Mouse (Mus musculus) liver, embryonic 16.5 days (tissue): Measurements from ENCODE around the gene Il17re. TPM values are rescaled to one million over a fixed set of nuclear protein-coding genes. Genes with fewer than 3 reads are reported as not detected.

Experiments used
- ATAC-seq: fragments of 200-750 bp; cut with Nextera tagmentation; 2 replicates; pipeline ENCODE4 v1.8.0; 2017; ENCODE audit warnings: low read depth, mild to moderate bottlenecking, moderate number of reproducible peaks, moderate library complexity
- H3K27ac ChIP-seq: fragments of 300-500 bp; sonication (generic); 2 replicates; pipeline ENCODE4 v1.5.1; 2014; ENCODE audit warnings: mild to moderate bottlenecking, low read length
- H3K27me3 ChIP-seq: fragments of 300-500 bp; sonication (generic); 2 replicates; pipeline ENCODE4 v1.6.1; 2014; ENCODE audit warnings: low read depth, low read length, mixed read lengths; ENCODE audit not compliant: control insufficient read depth, insufficient read depth
- H3K36me3 ChIP-seq: fragments of 300-500 bp; sonication (generic); 2 replicates; pipeline ENCODE4 v1.6.1; 2014; ENCODE audit warnings: mild to moderate bottlenecking; ENCODE audit not compliant: control insufficient read depth, insufficient read depth
- H3K4me1 ChIP-seq: fragments of 300-500 bp; sonication (generic); 2 replicates; pipeline ENCODE4 v1.6.1; 2014; ENCODE audit warnings: low read depth, low read length, mixed read lengths; ENCODE audit not compliant: control insufficient read depth
- H3K4me2 ChIP-seq: fragments of 300-500 bp; sonication (generic); 2 replicates; pipeline ENCODE4 v1.6.1; 2014; ENCODE audit warnings: low read depth, low read length, mixed read lengths
- H3K4me3 ChIP-seq: fragments of 300-500 bp; sonication (generic); 2 replicates; pipeline ENCODE4 v1.5.1; 2014; ENCODE audit warnings: low read depth, mild to moderate bottlenecking, low read length
- H3K9ac ChIP-seq: fragments of 300-500 bp; sonication (generic); 2 replicates; pipeline ENCODE4 v1.6.1; 2014; ENCODE audit warnings: low read depth, low read length
- H3K9me3 ChIP-seq: fragments of 300-500 bp; sonication (generic); replicated peaks from 2 replicates; pipeline ENCODE4 v1.6.1; 2016; ENCODE audit warnings: low read length; ENCODE audit not compliant: control insufficient read depth
- WGBS: fragments of 180-500 bp; shearing (Covaris S2); extraction: QIAGEN DNeasy Blood & Tissue Kit; methylation state at CpG from one replicate; pipeline ENCODE4 v1.1.7; 2014; ENCODE audit not compliant: insufficient replicate concordance; 5-methylcytosine and 5-hydroxymethylcytosine counted together
- polyA plus RNA-seq: library from polyadenylated mRNA; unstranded; fragments of >200 nt; fragmentation: Nextera tagmentation; extraction: Ambion mirVana; gene quantifications from 2 replicates; pipeline ENCODE4 v1.2.1, GENCODE M21; 2015

The Il17re gene
- polyA plus RNA-seq, 1 experiment from 2014 or later: 0.33 TPM

- Histone ChIP-seq H3K4me3 (peak overlapping the region; percentile 3; the same call in 1 of the 2 replicates), H3K27ac (no peak overlapping the region), H3K9ac (no peak overlapping the region), H3K27me3 (no peaks in the 10 kb centered on the region), H3K4me1 (no peaks in the 10 kb centered on the region), H3K4me2 (no peak overlapping the region), H3K36me3 (no peaks in the 10 kb centered on the region), H3K9me3 (no peaks in the 10 kb centered on the region)
- WGBS: 80% methylated on average over 16 of the region's 16 CpGs
- ATAC-seq: peak; percentile 75
These were observed 30.3 kb upstream of the Il17re start for GRCm38 (mm10) chr6:113428006-113428405.

GRCm38 (mm10) chr6:113429965-113430364 is 28.3 kb upstream of the Il17re start:
- Histone ChIP-seq H3K4me1 (no peaks in the 10 kb centered on the region), H3K27me3 (no peaks in the 10 kb centered on the region), H3K9me3 (no peaks in the 10 kb centered on the region), H3K9ac (no peak overlapping the region), H3K4me3 (no peak overlapping the region), H3K27ac (no peak overlapping the region), H3K4me2 (no peak overlapping the region), H3K36me3 (no peaks in the 10 kb centered on the region)
- no peak for ATAC-seq
- WGBS: 38% methylated on average over 3 of the region's 3 CpGs

GRCm38 (mm10) chr6:113430846-113431245 is 27.4 kb upstream of the Il17re start:
- Histone ChIP-seq H3K9ac (no peak overlapping the region), H3K4me2 (no peak overlapping the region), H3K9me3 (no peaks in the 10 kb centered on the region), H3K27me3 (no peaks in the 10 kb centered on the region), H3K36me3 (no peaks in the 10 kb centered on the region), H3K27ac (no peak overlapping the region), H3K4me3 (no peak overlapping the region), H3K4me1 (no peaks in the 10 kb centered on the region)
- no peak for ATAC-seq
- WGBS: 51% methylated on average over 3 of the region's 3 CpGs

- no peaks in the 10 kb centered on the region for H3K9me3 ChIP-seq
- no peak overlapping the region for H3K4me3 ChIP-seq
- no peak overlapping the region for H3K9ac ChIP-seq
- H3K4me1 ChIP-seq: no peaks in the 10 kb centered on the region
- no peaks in the 10 kb centered on the region for H3K36me3 ChIP-seq
- 49% methylated on average over 3 of the region's 3 CpGs for whole genome bisulfite sequencing
- ATAC-seq: no peak
- H3K4me2 ChIP-seq: no peak overlapping the region
- H3K27ac ChIP-seq: no peak overlapping the region
- no peaks in the 10 kb centered on the region for H3K27me3 ChIP-seq
These were observed 26.5 kb upstream of the Il17re start for GRCm38 (mm10) chr6:113431801-113432200.

DNA sequence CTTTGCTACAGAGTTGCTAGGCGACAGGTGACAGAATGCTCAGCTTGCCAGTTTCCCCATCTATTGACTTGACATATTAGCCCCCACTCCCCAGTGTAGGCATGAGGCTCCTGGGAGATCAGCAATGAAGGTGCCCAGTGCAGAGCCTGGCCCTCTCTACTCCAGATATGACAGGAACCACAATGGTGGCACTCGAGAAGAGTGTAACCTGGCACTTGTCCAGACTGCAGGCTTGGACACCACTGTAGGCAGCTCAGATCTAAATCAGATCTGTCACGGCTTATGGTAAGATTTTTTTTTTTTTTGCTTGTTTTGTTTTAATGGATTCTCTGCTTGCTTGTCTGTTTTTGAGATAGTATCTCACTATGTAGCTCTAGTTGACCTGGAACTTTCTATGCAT is 24.6 kb upstream of the Il17re start:
- 48% methylated on average over 3 of the region's 3 CpGs for WGBS
- no peak for ATAC-seq
- H3K36me3 ChIP-seq: no peaks in the 10 kb centered on the region
- H3K9ac ChIP-seq: no peak overlapping the region
- no peaks in the 10 kb centered on the region for H3K4me1 ChIP-seq
- no peak overlapping the region for H3K27ac ChIP-seq
- no peak overlapping the region for H3K4me3 ChIP-seq
- no peak overlapping the region for H3K4me2 ChIP-seq
- H3K27me3 ChIP-seq: no peaks in the 10 kb centered on the region
- H3K9me3 ChIP-seq: no peaks in the 10 kb centered on the region

DNA sequence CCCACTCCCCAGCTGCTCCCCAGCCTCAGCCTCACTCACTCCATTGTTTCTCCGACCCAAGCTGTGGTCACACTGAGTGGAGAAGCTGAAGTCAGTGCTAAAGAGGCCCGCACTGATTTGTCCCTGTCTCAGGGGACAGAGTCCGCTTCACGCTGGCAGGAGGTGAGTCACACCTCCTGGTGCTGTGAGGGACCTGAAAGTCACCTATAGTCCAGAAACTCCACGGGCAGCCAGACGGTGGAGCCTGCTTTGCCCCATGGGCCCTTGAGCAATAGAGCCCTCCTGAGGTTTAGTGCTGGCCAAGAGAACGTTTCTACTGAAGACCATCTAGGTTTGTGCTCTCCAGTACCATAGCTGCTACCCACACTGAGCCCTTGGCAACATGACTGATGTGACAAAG is 23.6 kb upstream of the Il17re start:
- H3K36me3 ChIP-seq: no peaks in the 10 kb centered on the region
- no peak for ATAC-seq
- H3K4me3 ChIP-seq: no peak overlapping the region
- no peak overlapping the region for H3K27ac ChIP-seq
- 50% methylated on average over 7 of the region's 7 CpGs for WGBS
- no peaks in the 10 kb centered on the region for H3K4me1 ChIP-seq
- H3K9me3 ChIP-seq: no peaks in the 10 kb centered on the region
- no peak overlapping the region for H3K9ac ChIP-seq
- no peaks in the 10 kb centered on the region for H3K27me3 ChIP-seq
- H3K4me2 ChIP-seq: no peak overlapping the region

GRCm38 (mm10) chr6:113435664-113436205 is 22.5 kb upstream of the Il17re start, which contains the start of gene Cidec:
Cidec (minus strand) TSS chr6:113435760.
- Histone ChIP-seq H3K27ac (no peak within 1 kb of the TSS), H3K36me3 (no peaks in the 10 kb centered on the region), H3K4me1 (no peaks in the 10 kb centered on the region), H3K27me3 (no peaks in the 10 kb centered on the region), H3K4me2 (no peak within 1 kb of the TSS), H3K4me3 (no peak within 1 kb of the TSS), H3K9me3 (no peaks in the 10 kb centered on the region), H3K9ac (no peak within 1 kb of the TSS)
- no peak for ATAC-seq
- 53% methylated on average over 9 of the region's 9 CpGs for WGBS

DNA sequence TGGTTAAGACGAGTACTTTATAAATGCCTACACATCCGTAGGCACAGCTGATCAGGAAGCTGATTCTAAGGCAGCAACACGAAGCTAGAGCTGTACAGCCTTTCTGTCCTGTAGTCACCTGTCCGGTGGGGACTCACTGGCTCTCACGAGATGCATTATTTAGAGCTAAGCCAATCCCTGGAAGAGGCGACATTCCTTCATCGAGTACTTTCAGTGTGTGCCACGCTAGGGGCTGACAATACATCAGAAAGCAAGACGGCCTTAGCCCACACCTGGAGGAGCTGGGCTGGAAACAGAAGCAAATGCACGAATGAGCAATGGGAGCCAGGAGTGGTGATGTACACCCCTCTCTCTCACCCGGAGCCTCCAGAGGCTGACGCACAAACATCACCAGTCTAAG is 21.1 kb upstream of the Il17re start:
- H3K4me3 ChIP-seq: no peak overlapping the region
- ATAC-seq: no peak
- no peak overlapping the region for H3K27ac ChIP-seq
- H3K4me2 ChIP-seq: no peak overlapping the region
- no peaks in the 10 kb centered on the region for H3K36me3 ChIP-seq
- H3K9me3 ChIP-seq: no peaks in the 10 kb centered on the region
- no peak overlapping the region for H3K9ac ChIP-seq
- no peaks in the 10 kb centered on the region for H3K27me3 ChIP-seq
- peaks cover 3% of the 10 kb centered on the region; the same call in 1 of the 2 replicates for H3K4me1 ChIP-seq
- 64% methylated on average over 12 of the region's 12 CpGs for WGBS

- no peak overlapping the region for H3K27ac ChIP-seq
- no peak overlapping the region for H3K9ac ChIP-seq
- 46% methylated on average over 12 of the region's 12 CpGs for WGBS
- no peak overlapping the region for H3K4me2 ChIP-seq
- H3K4me1 ChIP-seq: peaks cover 15% of the 10 kb centered on the region
- H3K9me3 ChIP-seq: no peaks in the 10 kb centered on the region
- H3K4me3 ChIP-seq: no peak overlapping the region
- H3K27me3 ChIP-seq: no peaks in the 10 kb centered on the region
- ATAC-seq: no peak
- H3K36me3 ChIP-seq: no peaks in the 10 kb centered on the region
These were observed 19.4 kb upstream of the Il17re start for GRCm38 (mm10) chr6:113438721-113439430.
